Mouse (Mus musculus) CH12.LX (cell line): ENCODE results near the gene Ano1. TPM values are rescaled to one million over a fixed set of nuclear protein-coding genes. Genes with fewer than 3 reads are reported as not detected.

Experiments used
- DNase-seq: peaks from one replicate; pipeline ENCODE4 v3.0.0-alpha.2; 2013; ENCODE audit errors: extremely low read depth
- H3K27ac ChIP-seq: 2 replicates; pipeline ENCODE4 v1.5.1; 2012; ENCODE audit warnings: low read depth, mild to moderate bottlenecking, control low read depth, moderate library complexity; ENCODE audit not compliant: insufficient read depth
- H3K27me3 ChIP-seq: replicated peaks from 2 replicates; pipeline ENCODE3; 2012; ENCODE audit warnings: inconsistent platforms
- H3K36me3 ChIP-seq, 2 experiments: replicated peaks in 1 of 2; 2 replicates each; pipeline versions ENCODE3 to v1.6.1; 2012; ENCODE audit warnings: inconsistent platforms in 1 of 2, low read length in 1 of 2, mild to moderate bottlenecking in 1 of 2, mixed read lengths in 1 of 2, moderate library complexity in 1 of 2; ENCODE audit not compliant: control insufficient read depth in 1 of 2, insufficient read depth in 1 of 2
- H3K4me1 ChIP-seq, 2 experiments: 2 replicates each; pipeline ENCODE4 v1.6.1; 2012; ENCODE audit warnings: inconsistent platforms in 1 of 2, moderate library complexity in 1 of 2; ENCODE audit not compliant: insufficient read depth in 2 of 2, control insufficient read depth in 1 of 2
- H3K4me2 ChIP-seq: 2 replicates; pipeline ENCODE4 v1.6.1; 2012; ENCODE audit warnings: low read depth, mild to moderate bottlenecking, control low read depth; ENCODE audit not compliant: poor library complexity, insufficient read depth, severe bottlenecking
- H3K4me3 ChIP-seq, 3 experiments: fragments of 150-350 bp in 1 of 3; sonication (generic) in 1 of 3; replicated peaks in 1 of 3; 2 replicates each; pipeline versions ENCODE3 to v1.5.1; 2011 to 2012; ENCODE audit warnings: low read depth in 2 of 3, low read length in 2 of 3, mild to moderate bottlenecking in 2 of 3, moderate library complexity in 2 of 3, control low read depth in 1 of 3, improper control_type of control experiment in 1 of 3, inconsistent platforms in 1 of 3, mixed read lengths in 1 of 3; ENCODE audit not compliant: poor library complexity in 1 of 3
- H3K79me2 ChIP-seq: replicated peaks from 2 replicates; pipeline ENCODE4 v1.6.1; 2012; ENCODE audit warnings: mild to moderate bottlenecking, moderate library complexity; ENCODE audit not compliant: control insufficient read depth, poor library complexity, insufficient read depth, severe bottlenecking; ENCODE audit errors: extremely low read depth
- H3K9ac ChIP-seq: 2 replicates; pipeline ENCODE4 v1.6.1; 2012; ENCODE audit warnings: low read depth, mild to moderate bottlenecking, control low read depth, moderate library complexity; ENCODE audit not compliant: insufficient read depth
- H3K9me3 ChIP-seq: replicated peaks from 2 replicates; pipeline ENCODE3; 2012; ENCODE audit warnings: low read length, inconsistent platforms, mixed read lengths
- BHLHE40 ChIP-seq: IDR thresholded peaks from 2 replicates; pipeline ENCODE4 v1.6.1; 2011; ENCODE audit warnings: mild to moderate bottlenecking, low read depth, low read length, improper control_type of control experiment
- CHD1 ChIP-seq: IDR thresholded peaks from 2 replicates; pipeline ENCODE4 v1.6.1; 2012; ENCODE audit warnings: low read depth, low read length, improper control_type of control experiment, inconsistent platforms
- CTCF ChIP-seq, 2 experiments: IDR thresholded peaks in 1 of 2; conservative IDR thresholded peaks in 1 of 2; 2 replicates each; pipeline ENCODE4 v1.5.1; 2011 to 2012; ENCODE audit warnings: low read depth in 2 of 2, low read length in 2 of 2, improper control_type of control experiment in 1 of 2, inconsistent platforms in 1 of 2, mild to moderate bottlenecking in 1 of 2, moderate library complexity in 1 of 2
- E2F4 ChIP-seq: IDR thresholded peaks from 2 replicates; pipeline ENCODE4 v1.6.1; 2011; ENCODE audit warnings: low read depth, low read length, improper control_type of control experiment; ENCODE audit not compliant: insufficient replicate concordance
- ETS1 ChIP-seq: conservative IDR thresholded peaks from 2 replicates; pipeline ENCODE4 v1.6.1; 2012; ENCODE audit warnings: low read depth, mild to moderate bottlenecking, inconsistent platforms, low read length, improper control_type of control experiment, moderate library complexity
- GABPA ChIP-seq: IDR thresholded peaks from 2 replicates; pipeline ENCODE4 v1.6.1; 2012; ENCODE audit warnings: low read depth, low read length, improper control_type of control experiment, inconsistent platforms; ENCODE audit not compliant: insufficient replicate concordance
- HCFC1 ChIP-seq: IDR thresholded peaks from 2 replicates; pipeline ENCODE4 v1.6.1; 2012; ENCODE audit warnings: low read depth, mild to moderate bottlenecking, inconsistent platforms, low read length, improper control_type of control experiment
- JUN ChIP-seq: IDR thresholded peaks from 2 replicates; pipeline ENCODE4 v1.6.1; 2011; ENCODE audit warnings: low read depth, mild to moderate bottlenecking, low read length, improper control_type of control experiment, moderate library complexity; ENCODE audit not compliant: insufficient read depth
- KAT2A ChIP-seq: IDR thresholded peaks from 2 replicates; pipeline ENCODE4 v1.6.1; 2012; ENCODE audit warnings: low read length, improper control_type of control experiment, inconsistent platforms; ENCODE audit not compliant: insufficient replicate concordance
- MAFK ChIP-seq: IDR thresholded peaks from 2 replicates; pipeline ENCODE4 v1.6.1; 2011; ENCODE audit warnings: low read length, improper control_type of control experiment; ENCODE audit not compliant: insufficient replicate concordance
- MAZ ChIP-seq: IDR thresholded peaks from 2 replicates; pipeline ENCODE4 v1.6.1; 2012; ENCODE audit warnings: low read depth, mild to moderate bottlenecking, inconsistent platforms, low read length, improper control_type of control experiment, moderate library complexity
- MEF2A ChIP-seq: IDR thresholded peaks from 2 replicates; pipeline ENCODE4 v1.6.1; 2014; ENCODE audit warnings: low read depth, mild to moderate bottlenecking, inconsistent platforms, low read length, improper control_type of control experiment, borderline replicate concordance
- MYC ChIP-seq: IDR thresholded peaks from 2 replicates; pipeline ENCODE4 v1.6.1; 2011; ENCODE audit warnings: low read depth, mild to moderate bottlenecking, improper control_type of control experiment, low read length
- NELFE ChIP-seq: IDR thresholded peaks from 2 replicates; pipeline ENCODE4 v1.6.1; 2011; ENCODE audit warnings: low read depth, low read length, improper control_type of control experiment
- PAX5 ChIP-seq: IDR thresholded peaks from 2 replicates; pipeline ENCODE4 v1.6.1; 2012; ENCODE audit warnings: low read length, inconsistent platforms, mixed read lengths
- RAD21 ChIP-seq: IDR thresholded peaks from 2 replicates; pipeline ENCODE4 v1.6.1; 2011; ENCODE audit warnings: low read depth, mild to moderate bottlenecking, low read length, improper control_type of control experiment, moderate library complexity
- RCOR1 ChIP-seq: conservative IDR thresholded peaks from 2 replicates; pipeline ENCODE4 v1.6.1; 2012; ENCODE audit warnings: low read depth, mild to moderate bottlenecking, inconsistent platforms, low read length, improper control_type of control experiment
- SMC3 ChIP-seq: IDR thresholded peaks from 2 replicates; pipeline ENCODE4 v1.6.1; 2011; ENCODE audit warnings: low read depth, low read length, improper control_type of control experiment
- TBP ChIP-seq: conservative IDR thresholded peaks from 2 replicates; pipeline ENCODE4 v1.6.1; 2011; ENCODE audit warnings: low read depth, low read length, improper control_type of control experiment
- TCF12 ChIP-seq: IDR thresholded peaks from 2 replicates; pipeline ENCODE4 v1.6.1; 2014; ENCODE audit warnings: low read depth, mild to moderate bottlenecking, inconsistent platforms, low read length, improper control_type of control experiment
- UBTF ChIP-seq: IDR thresholded peaks from 2 replicates; pipeline ENCODE4 v1.6.1; 2012; ENCODE audit warnings: low read depth, mild to moderate bottlenecking, inconsistent platforms, low read length, improper control_type of control experiment, moderate library complexity
- USF1 ChIP-seq: IDR thresholded peaks from 2 replicates; pipeline ENCODE4 v1.6.1; 2014; ENCODE audit warnings: low read depth, mild to moderate bottlenecking, inconsistent platforms, low read length, improper control_type of control experiment
- USF2 ChIP-seq: conservative IDR thresholded peaks from 2 replicates; pipeline ENCODE4 v1.6.1; 2011; ENCODE audit warnings: low read depth, low read length, improper control_type of control experiment
- ZC3H11A ChIP-seq: IDR thresholded peaks from 2 replicates; pipeline ENCODE4 v1.6.1; 2012; ENCODE audit warnings: low read depth, mild to moderate bottlenecking, inconsistent platforms, low read length, improper control_type of control experiment
- ZMIZ1 ChIP-seq: IDR thresholded peaks from 2 replicates; pipeline ENCODE4 v1.6.1; 2012; ENCODE audit warnings: low read depth, mild to moderate bottlenecking, inconsistent platforms, low read length, improper control_type of control experiment
- dilution Hi-C: fragments of 300-500 bp; cut with MboI; formaldehyde crosslinking; loops from 2 replicates; pipeline ENCODE4 v1.14.3; 2020; ENCODE audit warnings: low sequenced_read_pairs; ENCODE audit not compliant: extremely low pct_unique_long_range_greater_than_20kb, extremely low pct_ligation_motif_present
- in situ Hi-C: fragments of 300-500 bp; cut with MboI; formaldehyde crosslinking; loops from 3 replicates; pipeline ENCODE4 v1.14.3; 2019; ENCODE audit warnings: low sequenced_read_pairs, low pct_ligation_motif_present, low pct_unique_long_range_greater_than_20kb, mixed read lengths
- polyA plus RNA-seq: library from polyadenylated mRNA; unstranded; fragments of >175 nt; gene quantifications from 2 replicates; pipeline ENCODE4 v1.2.1, GENCODE M21; 2012; ENCODE audit warnings: low read depth; ENCODE audit not compliant: insufficient read length
- total RNA-seq, 2 experiments: library from RNA; depleted of rRNA; stranded (reverse); fragments of 300-350 nt in 1 of 2; fragments of >200 nt in 1 of 2; gene quantifications; 2 replicates each; pipeline ENCODE4 v1.2.3; 2012 to 2014

The Ano1 gene
- total and polyA plus RNA-seq, 3 experiments, result not detected

DNA sequence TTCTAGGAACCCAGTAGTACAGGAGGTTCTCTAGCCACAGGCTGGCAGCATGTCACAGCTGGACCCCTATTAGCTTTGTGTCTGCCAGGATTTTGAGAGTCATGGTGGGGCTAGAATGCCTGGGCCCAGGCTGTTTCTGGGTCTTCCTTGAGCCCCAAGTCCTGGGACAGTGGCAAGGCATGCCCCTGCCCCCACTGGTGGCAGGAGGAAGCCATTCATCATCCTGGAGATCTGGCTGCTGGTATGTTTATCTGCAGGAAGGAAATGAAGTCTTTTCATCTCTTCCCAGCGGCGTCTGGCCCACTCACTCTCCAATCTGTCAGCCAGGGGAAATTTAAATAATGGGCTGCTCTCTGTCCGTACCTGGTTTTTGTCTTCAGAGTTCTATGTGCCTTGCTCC lies 18.3 kb upstream of the Ano1 start:
- no peak for TF ChIP-seq MYC
- TF ChIP-seq UBTF, result no peak
- TF ChIP-seq RAD21, result no peak
- TF ChIP-seq MAZ, result no peak
- no peak for TF ChIP-seq TCF12
- no peak for TF ChIP-seq NELFE
- TF ChIP-seq SMC3, result no peak
- TF ChIP-seq CTCF (conservative IDR thresholded peaks at IDR 0.05 in 1 of 2, IDR thresholded peaks at IDR 0.05 in 1 of 2; ENCODE audit: low read depth in 2 of 2, low read length in 2 of 2), result no peak
- no peak for TF ChIP-seq ZMIZ1
- TF ChIP-seq E2F4, result no peak
- no peak for TF ChIP-seq MEF2A
- no peak for TF ChIP-seq PAX5
- no peak for TF ChIP-seq KAT2A
- no peak for TF ChIP-seq USF2
- TF ChIP-seq JUN, result no peak
- TF ChIP-seq, all 38 proteins: peak for 0
- H3K4me2 ChIP-seq, result no peak overlapping the region
- H3K4me3 ChIP-seq, result no peak overlapping the region
- peaks cover 5% of the 10 kb centered on the region for H3K9me3 ChIP-seq
- dilution Hi-C loops (no loop called here), in situ Hi-C loops (loop anchor here (5.0 kb wide), 1 partner anchor 188 kb away; the partner anchor contains the start of gene Fadd)
- no peaks in the 10 kb centered on the region for H3K79me2 ChIP-seq
- DNase-seq, result no peak
- no peaks in the 10 kb centered on the region; a peak in 1 of 4 replicates for H3K4me1 ChIP-seq
- H3K36me3 ChIP-seq, result no peaks in the 10 kb centered on the region
- H3K27me3 ChIP-seq, result peaks cover 97% of the 10 kb centered on the region
- H3K9ac ChIP-seq, result no peak overlapping the region
- H3K27ac ChIP-seq, result no peak overlapping the region

DNA sequence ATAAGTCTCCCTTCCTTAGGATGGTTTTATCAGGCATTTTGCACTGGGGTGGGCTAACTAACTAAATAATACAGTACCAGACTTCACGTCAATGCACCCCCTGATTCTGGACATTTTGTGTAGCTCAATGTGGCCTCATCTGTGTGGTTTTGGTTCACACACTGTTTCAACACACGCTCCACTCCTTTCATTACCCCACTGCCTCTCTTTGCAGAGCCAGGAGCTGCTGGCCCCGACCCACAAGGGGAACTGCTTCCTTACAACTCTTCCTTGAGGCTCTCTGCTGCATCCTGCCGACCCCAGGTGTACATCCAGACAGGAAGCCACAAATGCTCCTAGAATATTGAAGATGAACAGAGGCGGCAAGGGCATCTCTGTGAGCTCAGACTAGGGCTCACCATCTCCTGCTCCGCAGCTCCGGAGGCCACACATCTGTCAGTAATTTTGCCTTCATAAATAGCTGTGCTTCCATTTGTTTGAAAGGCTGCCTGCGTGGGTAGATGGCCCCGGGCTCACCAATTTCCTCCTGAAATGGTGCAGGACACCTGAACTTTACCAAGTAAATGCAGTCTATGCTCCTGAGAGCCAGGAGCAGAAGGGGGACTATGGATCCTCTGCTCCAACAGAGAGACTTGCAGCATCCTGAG lies 17.8 kb upstream of the Ano1 start:
- Histone ChIP-seq H3K9ac (no peak overlapping the region), H3K4me1 (no peaks in the 10 kb centered on the region; a peak in 1 of 4 replicates), H3K27me3 (peaks cover 97% of the 10 kb centered on the region), H3K36me3 (no peaks in the 10 kb centered on the region), H3K9me3 (peaks cover 5% of the 10 kb centered on the region), H3K4me3 (no peak overlapping the region), H3K4me2 (no peak overlapping the region), H3K27ac (no peak overlapping the region), H3K79me2 (no peaks in the 10 kb centered on the region)
- dilution Hi-C loops (no loop called here), in situ Hi-C loops (loop anchor here (5.0 kb wide), 1 partner anchor 187 kb away; the partner anchor contains the start of gene Fadd)
- DNase-seq, result no peak
- TF ChIP-seq ZC3H11A, result no peak
- no peak for TF ChIP-seq BHLHE40
- TF ChIP-seq PAX5, result no peak
- TF ChIP-seq TCF12, result no peak
- TF ChIP-seq RAD21, result no peak
- TF ChIP-seq ETS1, result no peak
- no peak for TF ChIP-seq KAT2A
- TF ChIP-seq USF1, result no peak
- no peak for TF ChIP-seq HCFC1
- no peak for TF ChIP-seq CTCF (conservative IDR thresholded peaks at IDR 0.05 in 1 of 2, IDR thresholded peaks at IDR 0.05 in 1 of 2; ENCODE audit: low read depth in 2 of 2, low read length in 2 of 2)
- no peak for TF ChIP-seq TBP
- no peak for TF ChIP-seq GABPA
- TF ChIP-seq MAFK, result no peak
- no peak for TF ChIP-seq UBTF
- no peak for TF ChIP-seq RCOR1
- TF ChIP-seq CHD1, result no peak
- TF ChIP-seq, all 38 proteins: peak for 0
